Mouse (Mus musculus) ovary, postnatal 10 days (tissue): Measurements from ENCODE around the gene Rnls.
"Not testable (repeated sequence)": the region's sequence is repeated elsewhere in the genome, so short reads cannot be mapped to it uniquely, and the experiment has no call there.

Experiments used
- DNase-seq: peaks from one replicate; pipeline ENCODE4 v3.0.0; 2022; ENCODE audit warnings: low spot score

Gene Rnls

DNA sequence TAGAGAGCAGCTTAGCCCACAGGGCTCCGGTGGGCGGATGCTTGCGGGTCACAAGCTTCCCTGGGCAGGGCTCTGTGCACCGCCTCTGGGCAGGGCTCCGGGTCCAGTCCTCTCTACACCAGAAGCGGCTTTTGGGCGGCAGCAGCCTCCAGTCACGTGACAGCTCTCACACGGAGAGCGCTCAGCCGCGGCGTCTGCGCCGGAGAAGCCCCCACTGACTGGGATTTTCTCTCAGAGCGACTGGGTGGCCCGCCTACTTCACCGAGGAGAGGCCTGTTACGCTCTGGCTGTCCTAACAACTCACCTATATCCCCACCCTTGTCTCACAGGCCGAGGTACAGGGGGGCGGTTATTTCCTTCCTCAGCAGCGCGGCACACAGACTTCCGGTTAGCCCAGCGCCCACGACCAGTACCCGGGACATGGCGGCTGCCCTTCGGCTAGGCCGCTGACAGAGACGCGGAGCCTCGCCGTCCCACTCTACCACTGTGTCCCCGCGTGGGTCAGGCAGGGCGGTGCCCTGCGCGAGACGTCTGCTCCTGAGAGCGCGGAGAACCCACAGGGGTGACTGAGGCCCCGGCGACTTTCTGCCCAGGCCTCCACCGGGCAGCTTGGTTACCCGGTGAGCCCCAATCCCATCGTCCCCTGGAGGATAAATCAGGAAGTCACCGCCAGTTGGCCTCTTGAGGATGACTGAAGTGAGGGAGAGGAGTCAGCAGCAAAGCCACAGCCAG lies at the start of gene Rnls:
Rnls (minus strand) TSS at position 645 of the 732 bp plus-strand sequence.
- DNase-seq: peak; percentile 49

DNA sequence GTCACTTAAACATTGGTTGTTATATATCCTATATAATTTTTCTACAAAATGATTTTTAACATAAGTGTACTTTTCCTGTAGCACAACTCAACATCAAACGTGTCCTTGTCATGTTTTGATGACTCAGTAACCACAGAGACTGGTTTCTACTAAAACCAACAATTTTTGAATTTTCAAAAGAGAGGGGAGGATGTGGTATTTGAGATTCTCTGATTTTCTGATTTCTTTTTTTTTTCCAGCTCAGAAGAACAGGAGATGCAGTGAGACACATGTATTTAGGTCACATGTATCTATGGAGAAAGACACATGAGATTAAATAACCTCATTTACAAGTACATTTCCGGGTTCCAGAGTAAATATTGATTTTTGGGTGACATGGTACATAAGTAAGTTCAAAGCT lies 37.4 kb upstream of the Rnls start:
- no peak for DNase-seq

DNA sequence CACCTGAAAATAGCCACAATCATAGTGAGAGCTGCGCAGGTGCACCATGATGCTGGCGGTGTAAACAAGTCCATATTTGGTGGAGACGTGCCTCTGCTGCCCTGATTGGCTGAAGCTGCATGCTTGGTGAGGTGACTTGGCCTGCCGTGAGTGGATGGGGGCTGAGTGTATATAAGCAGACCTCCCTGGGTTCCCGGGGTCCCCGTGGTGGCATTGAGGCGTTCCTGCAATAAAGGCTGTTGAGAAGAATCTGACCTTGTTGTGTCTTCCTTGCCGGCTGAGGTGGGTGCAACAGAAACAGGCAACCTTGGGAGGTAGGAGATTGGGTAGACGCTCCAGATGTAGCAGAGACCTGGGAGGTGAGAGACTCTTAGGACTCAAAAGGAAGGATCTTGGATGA lies 27.3 kb upstream of the Rnls start:
- DNase-seq: not testable (repeated sequence)

DNA sequence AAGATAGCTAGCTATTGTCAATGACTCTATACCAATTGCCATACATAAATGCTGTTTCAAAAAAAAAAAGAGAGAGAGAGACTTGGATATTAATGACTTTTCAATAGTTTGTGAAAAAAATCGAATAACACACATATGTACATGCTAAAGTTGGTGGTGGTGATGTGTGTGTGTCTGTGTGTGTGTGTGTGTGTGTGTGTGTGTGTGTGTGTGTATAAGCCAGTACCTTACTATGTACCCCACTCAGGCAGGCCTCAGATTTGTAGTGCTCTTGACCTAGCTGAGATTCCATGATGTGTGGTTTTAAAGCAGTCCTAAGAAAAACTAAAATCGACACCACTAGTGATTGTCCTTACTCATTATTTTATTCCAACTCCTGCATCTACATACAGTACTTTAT lies 11.3 kb downstream of the Rnls start:
- no peak for DNase-seq

DNA sequence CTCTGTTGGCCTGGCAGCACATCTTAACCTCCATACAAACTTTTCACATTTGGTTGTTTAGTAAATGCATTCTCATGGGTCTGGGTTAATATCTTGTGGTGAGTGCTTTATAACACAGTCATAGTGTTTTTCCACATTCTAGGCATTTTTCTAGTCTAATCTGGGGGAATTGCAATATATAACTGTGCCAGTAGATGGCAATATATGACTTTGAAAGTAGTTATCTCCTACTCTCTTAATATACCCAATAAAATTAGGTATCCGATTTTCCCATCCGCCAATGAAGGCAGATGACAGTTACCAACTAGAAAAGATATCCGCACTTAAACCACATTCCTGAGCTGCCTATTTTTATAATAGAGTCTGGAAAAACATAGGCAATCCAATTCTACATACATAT lies 11.7 kb downstream of the Rnls start:
- no peak for DNase-seq

DNA sequence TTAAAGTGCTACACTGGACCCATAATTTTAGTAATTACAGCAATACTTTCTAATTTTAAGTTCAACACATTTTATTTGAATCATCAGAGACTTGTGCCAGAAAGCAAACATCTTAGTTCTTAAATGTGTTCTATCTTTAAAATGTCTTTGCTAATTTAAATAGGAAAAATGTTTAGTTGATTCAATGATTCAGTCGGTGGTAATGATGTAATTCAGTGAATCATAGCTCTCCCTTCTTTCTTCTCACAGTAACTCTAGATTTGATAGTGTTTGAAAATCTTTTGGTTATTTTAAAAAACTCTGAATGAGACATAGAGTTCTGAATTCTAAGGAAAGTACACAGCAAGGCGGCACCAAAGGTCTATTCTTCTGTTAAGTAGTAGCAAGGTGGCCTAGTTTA lies 23.3 kb downstream of the Rnls start:
- DNase-seq: no peak

DNA sequence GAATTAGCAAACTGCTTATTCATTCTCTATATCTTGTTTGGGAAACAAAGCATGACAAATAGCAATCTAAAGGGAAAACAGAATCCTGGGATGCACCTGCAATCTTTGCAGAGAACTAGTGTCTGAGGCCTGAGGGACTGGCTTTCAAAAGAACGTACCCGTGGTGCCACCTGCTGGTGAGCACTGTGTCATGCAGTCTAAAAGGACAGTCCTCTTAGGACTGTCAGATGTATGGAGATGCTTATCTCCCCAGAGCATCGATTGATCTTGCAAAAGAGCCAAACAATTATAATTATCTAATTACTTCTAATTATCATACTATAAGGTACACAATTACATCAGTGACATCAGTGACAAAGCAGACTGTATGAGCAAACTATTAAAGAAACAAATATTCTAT lies 25.4 kb downstream of the Rnls start:
- DNase-seq: peak; percentile 30

DNA sequence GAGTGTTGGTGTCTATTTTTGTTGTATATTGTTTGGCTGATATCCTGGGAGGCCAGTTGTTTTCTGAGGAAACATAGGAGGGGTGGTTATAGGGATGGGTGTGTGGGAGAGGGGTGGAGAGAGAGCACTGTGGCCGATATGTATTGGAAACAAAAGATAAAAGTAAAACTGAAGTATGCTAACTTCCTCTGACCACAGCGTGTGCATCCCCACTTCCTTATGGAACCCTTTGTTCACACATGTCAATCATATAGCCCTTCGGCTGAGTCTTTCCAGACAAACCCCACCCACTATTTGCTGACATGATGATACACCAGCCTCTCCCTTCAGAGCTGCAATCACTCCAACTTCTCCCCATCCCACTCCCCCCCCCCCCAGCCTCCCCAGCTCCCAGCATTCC lies 35.1 kb downstream of the Rnls start:
- no peak for DNase-seq

DNA sequence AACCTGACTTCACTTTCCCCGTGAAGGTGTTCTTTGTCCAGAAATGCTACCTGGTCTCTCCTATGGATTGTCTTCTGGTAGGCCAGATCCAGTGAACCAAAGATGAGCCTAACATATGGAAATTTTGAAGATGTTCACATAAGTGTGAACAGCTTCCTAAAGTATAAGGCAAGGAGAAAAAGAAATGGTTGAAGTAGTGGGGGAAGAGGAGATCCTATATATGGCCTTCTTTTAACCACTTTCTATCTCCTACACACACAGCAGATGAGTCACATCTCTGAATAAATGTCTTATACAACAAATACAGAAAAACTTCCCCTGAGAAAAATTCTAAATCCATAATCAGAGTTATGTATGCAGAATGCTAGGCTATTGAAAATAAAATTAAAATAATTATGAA lies 52.0 kb downstream of the Rnls start:
- DNase-seq: no peak

DNA sequence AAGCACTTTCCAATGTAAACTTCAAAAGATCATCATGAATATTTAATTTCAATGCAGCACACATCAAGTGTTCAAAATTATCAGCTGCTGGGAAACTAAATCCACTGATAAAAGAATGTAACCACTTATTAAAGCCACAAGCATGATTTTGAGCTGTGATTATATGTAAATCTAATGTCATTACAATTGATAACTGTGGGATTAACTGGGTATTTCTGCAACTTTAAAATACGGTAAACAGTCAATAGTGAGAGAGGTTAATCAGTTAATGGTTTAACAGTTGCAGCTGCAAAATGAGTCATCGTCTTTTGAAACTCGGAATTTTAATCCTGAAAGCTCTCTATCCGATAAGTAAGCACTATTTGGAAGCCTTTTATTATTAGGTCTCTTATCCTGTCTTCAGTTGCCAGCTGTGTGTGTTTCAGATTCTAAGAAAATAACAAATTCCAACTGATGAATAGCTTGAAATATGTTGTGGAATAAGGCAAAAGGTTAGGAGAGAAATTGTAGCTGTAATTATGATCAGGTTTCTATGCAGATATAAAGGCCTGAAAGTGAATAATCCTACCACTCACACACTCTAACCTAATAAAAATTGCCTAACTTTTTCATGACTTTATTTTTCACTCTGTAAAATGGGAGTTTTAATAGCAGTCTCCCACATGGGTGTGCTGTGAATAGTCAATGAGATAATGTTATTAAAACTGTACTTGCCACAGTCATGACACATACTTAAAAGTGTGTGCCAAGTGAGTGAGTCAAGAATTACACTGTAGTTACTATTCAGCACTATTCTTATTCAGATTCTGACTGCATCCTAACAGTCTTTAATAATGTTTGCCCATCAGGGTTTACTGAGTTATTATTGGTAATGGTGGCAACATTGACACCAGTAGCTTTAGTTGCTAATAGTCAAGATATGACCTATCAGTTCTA lies 65.1 kb downstream of the Rnls start:
- no peak for DNase-seq

DNA sequence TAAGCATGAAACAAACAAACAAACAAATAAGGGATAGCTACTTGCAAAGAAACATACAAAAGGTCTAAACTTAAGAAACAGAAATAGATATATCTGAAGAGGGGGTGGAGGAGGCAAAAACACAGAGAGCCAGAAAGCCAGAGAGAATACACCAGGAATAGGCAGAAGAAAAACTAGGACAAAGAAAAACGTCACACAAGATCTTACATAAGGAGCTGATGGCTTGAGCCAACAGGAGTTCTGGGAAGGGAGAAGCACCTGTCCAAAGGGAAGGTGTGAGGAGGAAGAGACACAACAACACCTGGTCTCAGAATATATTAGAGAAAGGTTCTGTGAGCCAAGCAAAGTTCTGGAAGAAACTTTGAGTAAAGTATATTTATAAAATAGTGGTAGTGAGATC lies 73.3 kb downstream of the Rnls start:
- no peak for DNase-seq

DNA sequence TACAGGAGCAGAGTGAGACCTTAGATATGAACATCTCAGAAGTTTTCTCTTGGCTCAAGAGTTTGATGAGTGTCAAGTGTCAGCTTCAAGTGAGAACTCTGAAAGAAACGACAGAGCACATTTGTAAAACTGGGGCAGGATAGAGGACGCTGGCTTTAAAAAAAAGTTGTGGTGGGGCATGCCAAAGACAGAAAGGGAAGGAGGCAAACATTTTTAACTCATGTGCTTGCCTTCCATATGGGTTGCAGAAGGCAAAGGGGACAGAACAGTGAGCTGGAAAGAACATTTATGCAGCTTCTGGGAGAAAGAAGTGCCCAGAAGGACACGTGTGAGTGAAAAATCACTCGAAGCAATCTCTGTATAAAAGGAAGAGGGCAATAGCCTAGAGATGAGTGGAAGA lies 75.0 kb downstream of the Rnls start:
- DNase-seq: no peak

DNA sequence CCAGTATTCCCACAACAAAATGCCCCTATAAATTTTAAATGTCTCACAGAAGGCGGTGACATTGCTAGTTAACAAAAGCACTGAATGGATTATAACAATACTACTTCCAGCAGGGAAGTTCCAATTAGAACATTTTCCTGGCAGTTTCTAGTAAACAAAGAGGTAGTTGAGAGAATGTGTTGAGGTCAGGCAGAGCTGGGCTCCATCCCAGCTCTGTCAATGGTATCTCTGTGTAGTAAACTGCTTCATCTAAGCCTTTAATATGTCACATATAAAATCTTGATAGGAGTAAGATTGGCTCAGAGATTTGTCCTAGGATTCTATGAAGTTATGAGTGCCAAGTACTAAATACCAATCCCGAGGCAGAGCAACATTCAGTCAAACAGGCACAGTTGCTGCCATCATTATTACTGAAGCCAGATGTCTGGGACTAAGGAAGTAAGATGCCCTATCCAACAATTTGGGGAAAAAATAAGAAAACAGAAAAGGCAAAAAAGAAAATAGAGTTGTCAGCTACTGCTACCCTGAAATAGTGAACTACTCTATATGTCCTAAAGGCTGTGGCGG lies 92.3 kb downstream of the Rnls start:
- no peak for DNase-seq

DNA sequence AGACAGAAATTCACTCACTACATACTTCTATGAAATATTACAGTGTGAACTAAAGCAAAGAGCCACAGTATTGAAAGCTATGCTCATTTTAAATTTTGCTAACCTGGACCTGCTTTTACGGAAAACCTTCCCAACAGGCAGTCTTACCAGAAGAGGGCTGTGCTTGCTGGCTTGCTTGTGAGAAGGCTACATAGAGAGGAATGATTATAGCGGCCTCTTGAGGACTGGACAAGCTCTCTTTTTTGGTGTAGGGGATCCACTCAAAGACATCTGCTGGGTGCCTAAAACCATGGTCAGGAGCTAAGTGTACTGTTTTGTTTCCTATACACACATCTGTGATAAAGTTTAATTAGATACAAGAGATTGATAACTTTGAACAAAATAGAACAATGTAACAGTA lies 95.8 kb downstream of the Rnls start:
- DNase-seq: no peak

DNA sequence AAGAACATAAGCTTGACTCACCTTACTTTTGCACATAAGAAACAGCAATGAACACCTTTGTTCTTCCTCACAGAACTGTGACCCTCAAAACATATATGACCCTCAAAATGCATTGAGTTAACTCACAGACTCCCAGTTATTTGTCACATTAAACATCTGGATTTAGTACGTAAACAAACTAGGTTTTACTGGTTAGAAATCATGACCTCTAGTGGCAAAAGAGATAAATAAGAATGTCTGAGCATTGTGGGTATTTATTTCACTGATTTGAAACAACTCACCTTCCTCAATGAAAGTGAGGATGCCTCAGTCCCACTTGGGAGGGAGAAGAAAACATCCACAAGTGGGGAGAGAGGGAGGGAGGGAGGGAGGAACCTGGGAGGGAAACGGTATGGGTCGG lies 109.1 kb downstream of the Rnls start:
- no peak for DNase-seq

DNA sequence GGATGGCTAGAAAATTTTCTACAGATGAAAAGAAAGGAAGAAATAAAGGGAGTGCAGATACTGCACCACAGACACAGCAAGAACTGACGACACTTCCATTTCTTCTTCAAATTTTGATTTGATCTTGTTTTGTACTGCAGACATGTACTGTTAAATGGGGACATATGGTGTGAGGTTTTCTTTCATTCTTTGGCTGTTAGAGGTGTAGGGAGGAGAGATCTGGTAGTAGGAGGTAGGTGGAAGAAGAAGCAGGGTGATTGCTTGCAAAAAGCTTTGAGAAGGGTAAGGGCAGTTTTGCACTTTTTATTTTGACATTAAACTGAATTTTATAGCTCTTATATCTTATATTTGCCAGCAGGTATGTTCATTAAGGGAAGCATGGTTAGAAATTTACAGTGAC lies 115.7 kb downstream of the Rnls start:
- no peak for DNase-seq

DNA sequence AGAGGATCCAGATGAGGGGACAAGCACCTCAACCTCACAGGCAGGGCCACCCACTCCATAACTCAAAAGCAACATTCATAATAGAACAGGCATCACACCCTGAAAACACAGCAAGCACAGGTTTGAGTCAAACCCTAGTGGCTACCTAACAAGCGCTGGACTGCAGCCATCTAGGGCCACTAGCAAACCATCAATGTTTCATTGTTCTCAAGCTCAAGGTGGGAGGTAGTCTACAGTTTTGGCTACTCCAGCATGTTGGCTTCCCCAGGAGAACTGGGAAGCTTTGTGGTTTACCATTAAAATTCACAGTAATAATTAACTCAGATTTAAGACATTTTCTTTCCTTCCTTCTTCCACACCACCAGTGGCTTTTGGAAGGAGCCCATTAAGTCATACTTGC lies 118.4 kb downstream of the Rnls start:
- DNase-seq: no peak

DNA sequence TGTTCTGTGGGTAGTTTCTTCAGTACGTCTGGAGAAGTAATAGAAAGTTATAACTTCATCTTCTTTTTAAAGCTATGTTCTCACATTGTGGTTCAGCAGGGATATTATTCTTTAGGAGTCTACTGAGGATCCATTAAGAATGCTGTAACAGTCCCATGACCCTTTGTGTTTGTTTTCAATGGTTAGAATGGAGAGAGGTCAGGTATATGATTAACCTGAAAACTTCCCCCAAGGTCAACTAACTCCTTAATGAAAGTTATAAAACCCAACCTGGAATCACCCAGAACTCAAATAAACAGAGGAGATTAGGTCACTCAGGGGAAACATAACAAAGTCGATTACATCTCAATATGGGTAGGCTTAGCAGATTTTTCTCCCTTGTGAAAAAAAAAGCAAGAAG lies 120.5 kb downstream of the Rnls start:
- DNase-seq: no peak

DNA sequence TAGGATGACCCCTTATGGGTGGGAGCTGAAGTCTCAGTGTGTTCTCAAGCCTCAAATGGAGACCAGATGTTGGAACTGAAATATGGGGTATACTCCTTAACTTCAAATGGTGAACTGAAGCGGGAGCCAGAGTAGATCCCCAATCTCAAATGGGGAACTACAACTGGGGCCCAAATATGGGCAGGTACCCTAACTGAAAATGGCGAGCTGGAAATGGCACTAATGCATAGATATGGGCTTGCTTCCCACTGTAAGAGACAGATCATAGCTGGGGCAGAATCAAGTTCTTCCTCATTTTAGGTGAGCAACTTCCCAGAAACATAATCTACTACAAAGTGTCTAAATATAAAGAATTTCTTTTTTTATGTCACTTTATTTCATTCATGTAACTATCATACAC lies 121.9 kb downstream of the Rnls start:
- DNase-seq: no peak

DNA sequence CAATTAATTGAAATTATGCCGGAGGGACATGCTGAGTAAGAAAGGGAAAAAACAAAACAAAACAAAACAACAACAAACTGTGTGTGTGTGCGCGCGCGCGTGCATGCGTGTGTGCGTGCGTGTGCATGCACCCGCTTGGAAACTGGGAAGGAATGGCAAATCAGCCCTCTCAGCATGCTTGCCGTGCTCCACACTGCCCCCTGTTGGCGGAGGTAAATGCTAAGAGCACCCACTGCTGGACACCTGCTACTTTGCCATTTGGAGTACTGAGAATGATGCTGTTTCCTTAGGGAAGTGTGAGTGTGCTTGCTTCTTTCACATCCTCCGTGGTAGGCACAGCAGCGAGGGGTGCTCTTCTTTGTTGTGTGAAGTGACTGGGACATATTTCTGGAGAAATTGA lies 124.1 kb downstream of the Rnls start:
- no peak for DNase-seq

DNA sequence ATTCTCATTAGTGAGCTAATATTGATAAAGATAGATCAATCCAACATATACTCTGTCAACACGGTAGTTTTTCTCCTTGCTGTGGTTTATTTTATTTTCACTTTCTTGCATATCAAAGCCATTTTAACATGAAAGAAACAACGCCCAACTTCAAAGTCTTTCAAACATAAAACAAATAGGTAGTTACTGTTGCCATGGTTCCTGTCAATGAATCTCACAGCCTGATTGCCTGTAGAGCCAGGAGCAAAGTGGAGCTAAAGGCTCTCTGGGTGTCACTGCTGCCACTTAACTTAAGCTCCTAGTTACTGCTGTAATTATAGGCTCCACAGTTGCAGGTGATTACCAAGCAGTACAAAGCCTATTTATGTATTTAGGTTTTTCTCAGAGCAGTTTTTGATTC lies 126.8 kb downstream of the Rnls start:
- no peak for DNase-seq

DNA sequence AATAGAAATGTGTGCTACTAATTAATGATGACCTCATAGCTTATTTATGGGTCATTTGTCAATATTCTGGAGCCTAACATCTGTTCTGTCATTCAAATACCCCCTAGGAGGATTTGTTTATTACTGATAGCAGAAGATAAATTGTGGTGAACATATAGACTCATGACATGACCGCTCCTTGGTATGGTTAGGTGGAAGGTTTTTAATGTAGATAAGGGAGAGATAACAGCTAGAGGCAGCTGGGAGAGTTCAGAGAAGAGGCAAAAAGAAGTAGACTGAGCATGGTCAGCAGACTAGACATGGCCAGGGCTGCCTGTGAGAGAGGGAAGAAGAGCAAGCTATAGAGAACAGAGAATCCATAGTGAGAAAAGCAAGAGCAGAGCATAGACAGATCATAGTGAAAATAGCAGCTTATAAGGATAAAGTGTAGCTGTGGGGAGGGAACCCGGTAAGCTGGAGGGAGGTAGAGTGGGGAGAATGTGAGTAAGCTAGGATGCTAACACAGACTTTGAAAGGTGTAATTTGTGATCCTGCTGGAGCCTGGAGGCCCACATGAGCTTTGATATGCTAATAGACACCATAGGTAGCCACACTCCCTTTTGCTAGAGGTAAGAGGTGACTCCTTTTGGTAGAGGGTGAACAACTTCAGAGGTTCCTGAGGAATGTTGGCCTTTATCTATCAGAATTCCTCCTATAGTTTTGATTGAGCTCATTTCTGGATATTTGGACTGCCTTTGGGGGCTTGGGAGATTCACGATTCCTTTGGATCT lies 127.7 kb downstream of the Rnls start:
- DNase-seq: no peak
